Mouse (Mus musculus) layer of hippocampus, adult 9-10 months (tissue): Measurements from ENCODE around the gene Gm10234.

Experiments used
- DNase-seq: peaks from one replicate; pipeline ENCODE4 v3.0.0; 2022; ENCODE audit warnings: low spot score

Gene Gm10234

DNA sequence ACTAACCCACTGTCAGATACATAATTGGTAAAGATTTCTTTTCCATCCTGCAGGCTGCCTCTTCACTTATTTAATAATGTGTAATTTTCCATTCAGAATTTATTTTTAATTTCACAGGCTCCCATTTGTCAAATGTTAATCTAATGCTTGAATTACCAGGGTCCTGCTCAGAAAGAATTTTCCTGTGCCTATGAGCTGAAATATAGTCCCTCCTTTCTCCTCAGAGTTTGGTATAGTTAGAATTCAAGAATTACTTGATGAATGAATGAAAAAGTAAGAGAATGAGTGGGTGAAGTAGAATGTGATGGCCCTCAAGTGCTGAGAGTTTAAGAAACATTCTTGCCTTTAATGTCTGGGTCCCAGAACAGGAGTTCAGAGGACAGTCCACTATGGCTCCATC lies at the start of gene Gm10234:
Gm10234 (plus strand) TSS at position 301 of the 400 bp plus-strand sequence.
- no peak for DNase-seq

DNA sequence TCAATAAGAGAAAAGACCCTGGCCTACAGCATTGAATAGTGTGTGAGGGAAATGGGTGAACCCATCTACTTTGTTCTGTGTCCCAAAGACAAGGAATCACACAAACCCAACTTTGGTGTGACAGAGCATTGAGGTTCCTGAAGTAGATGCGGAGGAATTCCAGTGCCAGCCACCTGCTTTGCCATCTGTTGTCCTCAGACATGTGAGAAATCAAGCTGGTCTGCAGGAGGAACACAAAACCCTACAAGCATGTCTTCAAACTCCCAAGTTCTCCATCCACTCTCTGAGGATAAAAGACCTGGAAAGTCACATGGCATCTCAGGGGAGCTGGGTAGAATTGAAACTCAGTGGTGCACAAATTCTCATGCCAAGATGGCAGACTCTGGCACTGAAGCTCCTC lies 44.3 kb upstream of the Gm10234 start:
- no peak for DNase-seq

DNA sequence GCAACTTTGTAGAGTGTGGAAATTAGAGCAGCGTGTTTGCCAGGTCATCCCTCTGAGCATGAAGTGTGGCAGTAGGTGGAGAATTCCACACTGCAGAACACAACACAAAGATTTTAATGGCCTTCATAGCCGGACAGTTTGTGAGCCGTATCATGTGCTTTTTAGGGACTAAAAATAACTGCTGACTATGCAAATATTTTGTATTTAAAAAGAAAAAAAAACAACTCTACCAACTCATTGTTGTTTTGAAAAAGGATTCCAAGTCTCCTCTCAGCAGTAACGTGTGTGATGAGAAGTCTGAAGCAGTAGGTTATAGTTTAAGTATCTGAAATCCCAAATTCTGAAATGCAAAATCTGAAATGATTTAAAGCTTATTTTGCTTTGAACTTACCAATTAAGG lies 25.9 kb upstream of the Gm10234 start:
- no peak for DNase-seq

DNA sequence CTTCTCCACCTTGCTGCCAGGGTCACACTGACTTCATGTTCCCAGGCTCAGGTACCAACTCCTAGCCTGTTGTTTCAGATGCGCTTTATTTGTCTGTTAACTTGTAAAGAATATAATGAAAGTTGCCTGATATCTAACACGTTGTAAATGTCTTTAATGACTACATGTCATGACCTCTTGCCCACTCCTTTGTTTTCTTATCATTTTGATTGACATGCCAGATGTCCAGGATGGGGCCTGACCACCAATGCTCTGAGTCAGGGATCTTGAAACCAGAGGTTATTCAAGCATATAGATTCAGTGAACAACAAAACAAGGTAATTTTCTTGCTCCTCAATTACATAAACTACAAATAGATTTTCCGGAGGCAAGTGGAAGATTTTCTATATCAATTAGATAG lies 23.5 kb upstream of the Gm10234 start:
- no peak for DNase-seq

DNA sequence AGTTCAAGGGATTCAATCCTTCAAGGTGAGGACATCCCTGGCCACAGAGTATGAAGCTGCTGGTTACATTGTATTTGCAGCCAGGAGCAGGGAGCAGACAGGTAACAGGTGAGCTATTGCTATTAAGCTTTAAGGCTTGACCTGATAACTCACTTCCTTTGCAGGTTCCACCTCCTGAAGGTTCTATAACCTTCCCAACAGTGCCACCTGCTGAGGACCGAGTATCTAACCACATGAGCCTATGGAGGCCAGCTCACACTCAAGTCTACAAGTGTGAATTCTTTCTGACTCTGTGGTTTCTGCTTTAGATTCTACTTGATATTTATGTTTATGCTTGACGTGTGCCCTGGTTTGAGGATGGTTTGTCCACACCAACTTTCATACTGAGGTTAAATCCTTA lies 21.3 kb upstream of the Gm10234 start:
- no peak for DNase-seq

DNA sequence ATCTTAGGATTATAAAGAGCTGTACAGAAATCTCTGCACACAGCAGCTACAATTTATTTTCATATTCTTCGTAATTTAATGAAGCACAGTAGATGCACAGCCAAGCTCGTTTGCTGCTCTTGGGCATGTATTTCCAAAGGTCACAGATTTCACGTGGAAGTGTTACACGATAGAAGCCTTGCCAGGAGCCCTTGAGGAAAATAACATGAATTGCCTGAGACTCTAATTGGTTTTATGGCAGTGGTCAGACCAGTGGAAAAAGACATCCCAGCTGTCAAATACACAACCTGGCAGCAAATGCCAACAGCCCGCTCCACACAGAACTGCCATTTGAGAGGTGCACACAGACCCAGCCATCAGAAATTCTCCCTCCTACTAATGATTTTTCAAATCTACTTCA lies 9.3 kb downstream of the Gm10234 start:
- DNase-seq = no peak

DNA sequence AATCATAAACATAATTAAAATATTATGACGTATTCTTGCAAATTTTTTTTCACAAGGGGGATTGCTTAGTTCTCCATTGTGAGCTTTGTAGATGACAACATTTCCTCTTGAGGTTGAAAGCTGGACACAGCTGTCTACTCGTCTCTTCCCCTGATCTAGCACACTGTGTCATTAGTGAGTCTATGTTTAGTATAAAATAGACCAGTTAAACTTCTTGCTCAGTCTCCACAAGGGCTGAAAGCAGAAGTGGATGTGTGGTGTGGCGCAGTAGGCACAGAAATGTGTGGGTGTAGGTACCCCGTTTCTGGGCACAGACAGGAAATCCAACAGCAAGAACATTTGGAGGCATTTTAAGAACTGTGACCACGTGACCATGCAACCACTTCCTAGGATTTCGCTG lies 12.9 kb downstream of the Gm10234 start:
- DNase-seq = peak; percentile 20

DNA sequence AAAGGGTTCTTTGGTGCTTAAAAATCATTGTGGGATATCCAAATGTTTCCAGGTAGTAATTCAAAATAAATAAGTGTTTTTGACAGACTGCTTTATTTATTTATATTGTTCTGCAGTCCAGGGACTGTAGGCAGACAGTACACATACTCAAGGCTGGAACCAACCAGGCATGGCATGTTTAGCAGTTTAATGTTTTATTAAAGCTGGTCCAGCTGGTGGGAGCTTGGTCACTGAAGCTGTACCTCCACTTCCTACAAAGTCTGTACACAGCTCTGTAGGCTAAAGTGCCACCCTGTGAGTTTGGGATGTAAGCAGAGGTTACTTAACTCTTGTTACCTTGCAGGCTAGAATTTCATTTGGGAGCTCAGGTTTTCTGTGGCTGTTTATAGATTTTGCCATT lies 27.5 kb downstream of the Gm10234 start:
- DNase-seq = no peak

DNA sequence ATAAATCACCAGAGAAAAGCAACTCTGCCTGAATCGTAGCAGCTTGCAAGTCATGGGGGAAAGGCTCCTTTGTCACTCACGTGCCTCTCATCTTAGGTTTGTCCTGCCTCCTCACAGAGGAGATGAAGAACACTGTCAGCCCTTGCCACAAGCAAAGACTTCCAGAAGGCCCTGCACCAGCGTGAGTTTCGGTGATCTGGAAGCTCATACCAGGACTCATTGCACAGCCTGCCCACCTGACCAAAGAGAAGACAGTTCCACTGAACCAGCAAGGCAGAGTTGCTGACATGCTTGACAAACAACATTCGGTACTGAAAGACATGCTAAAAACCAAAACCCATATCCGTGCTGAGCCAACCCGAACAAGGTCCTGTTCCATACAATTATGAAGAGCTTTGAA lies 31.1 kb downstream of the Gm10234 start:
- no peak for DNase-seq

DNA sequence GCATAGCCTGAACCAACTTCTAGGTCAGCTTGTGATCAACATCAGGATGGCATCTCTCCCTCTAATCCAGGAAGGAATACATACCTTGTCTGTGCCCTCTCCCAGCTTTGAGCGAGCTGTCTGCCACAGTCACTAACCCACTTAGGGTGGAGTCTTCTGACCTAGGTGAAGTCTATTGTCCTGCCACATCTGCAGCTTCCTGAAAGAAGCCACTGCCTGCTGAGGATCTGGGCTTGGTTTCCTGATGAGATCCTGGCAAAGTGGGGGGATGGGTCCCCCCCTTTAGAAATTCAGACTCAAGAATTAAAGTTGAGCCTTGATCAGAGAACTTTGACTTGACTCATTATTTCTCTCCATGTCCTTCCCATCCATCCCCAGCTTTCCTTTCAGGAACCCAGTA lies 32.0 kb downstream of the Gm10234 start:
- no peak for DNase-seq

DNA sequence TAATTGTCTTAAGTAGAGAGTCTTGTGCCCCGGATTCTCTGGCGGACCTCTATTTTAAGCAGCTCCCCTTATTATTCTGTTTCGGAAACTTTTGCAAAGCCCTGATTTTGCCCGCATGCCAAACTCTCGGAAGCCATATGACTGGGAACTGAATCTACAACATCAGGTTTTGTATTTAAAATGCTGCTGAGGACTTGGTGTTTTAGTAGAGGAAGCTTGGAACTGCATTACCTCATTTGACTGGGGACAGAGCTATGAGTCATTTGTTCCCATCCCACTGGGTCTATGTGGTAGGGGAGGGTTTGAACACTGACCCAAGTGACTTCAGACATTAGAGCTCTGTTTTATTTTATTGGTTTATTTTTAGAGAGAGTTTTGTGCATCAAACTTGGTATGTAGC lies 38.2 kb downstream of the Gm10234 start:
- DNase-seq = peak; percentile 21

DNA sequence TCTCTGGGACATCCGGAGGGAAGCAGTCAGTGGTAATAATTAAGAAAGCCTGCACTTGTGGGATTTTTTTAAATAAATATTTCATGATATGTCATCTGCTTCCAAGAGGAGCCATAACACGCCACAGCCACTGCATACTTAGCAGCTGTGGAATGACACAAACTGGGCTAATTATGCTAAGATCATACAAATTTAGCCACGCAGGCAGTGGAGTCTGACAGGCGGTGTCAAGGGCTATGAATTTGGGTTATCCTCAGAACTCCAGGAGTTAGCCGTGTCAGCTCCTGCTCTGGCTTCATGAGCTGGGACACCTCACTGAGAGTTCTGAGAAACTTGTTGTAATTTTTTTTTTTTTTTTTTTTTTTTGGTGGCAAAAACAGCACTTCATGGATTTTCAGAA lies 40.8 kb downstream of the Gm10234 start:
- DNase-seq = no peak

DNA sequence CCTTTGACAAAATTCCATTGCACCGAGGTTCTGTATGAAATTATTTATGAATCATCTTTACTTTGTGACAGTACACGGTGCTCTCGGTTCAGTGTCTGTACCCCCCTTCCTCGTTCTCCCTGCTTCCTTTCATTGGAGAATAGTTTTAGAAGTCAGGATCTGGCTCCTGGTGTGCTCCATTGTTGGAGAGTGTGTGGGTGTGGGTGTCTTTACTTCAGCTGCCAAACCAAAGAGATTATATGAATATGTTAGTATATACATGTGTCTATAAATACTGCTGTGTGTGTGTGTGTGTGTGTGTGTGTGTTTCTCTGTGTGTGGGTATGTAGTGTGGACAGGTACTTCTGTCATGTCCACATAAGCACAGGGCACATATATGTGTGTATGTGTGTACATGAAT lies 49.9 kb downstream of the Gm10234 start:
- DNase-seq = no peak
